Mouse (Mus musculus) spleen, adult 12 weeks (tissue): ENCODE measurements around the gene Tbc1d9b.

Source experiments
- DNase-seq: peaks from one replicate; pipeline ENCODE4 v3.0.0; 2022; ENCODE audit warnings: low spot score

Tbc1d9b gene

DNA sequence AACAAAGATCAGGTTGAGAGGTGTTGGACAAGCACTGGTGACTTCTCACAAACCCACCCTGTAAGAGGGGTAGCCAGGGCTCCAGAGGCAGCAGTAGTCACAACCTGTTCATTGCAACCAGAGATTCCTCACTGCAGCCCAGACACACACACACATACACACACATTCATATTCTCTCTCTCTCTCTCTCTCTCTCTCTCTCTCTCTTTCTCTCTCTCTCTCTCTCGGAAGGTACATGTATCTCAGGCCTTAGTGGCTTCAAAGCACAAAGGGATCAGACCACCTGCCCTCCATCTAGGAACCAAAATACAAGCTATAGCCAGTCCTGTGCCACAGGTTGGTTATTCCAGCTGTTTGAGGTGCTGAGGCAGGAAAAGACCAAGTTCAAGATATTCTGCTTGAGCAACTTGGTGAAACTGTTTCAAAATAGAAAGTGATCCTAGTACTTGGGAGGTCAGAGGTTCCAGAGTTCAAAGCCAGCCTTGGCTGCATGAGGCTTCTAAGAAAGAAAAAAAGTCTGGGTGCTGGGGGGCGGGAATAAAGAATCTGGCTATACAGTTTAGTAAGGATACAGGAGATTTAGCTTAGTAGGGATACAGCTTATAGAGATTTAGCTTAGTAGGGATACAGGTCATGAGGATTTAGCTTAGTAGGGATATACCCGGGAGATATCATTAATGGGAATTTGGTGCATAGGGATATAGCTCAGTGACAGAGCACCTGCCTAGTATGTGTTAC lies 80.3 kb downstream of the Tbc1d9b start:
- DNase-seq = no peak

DNA sequence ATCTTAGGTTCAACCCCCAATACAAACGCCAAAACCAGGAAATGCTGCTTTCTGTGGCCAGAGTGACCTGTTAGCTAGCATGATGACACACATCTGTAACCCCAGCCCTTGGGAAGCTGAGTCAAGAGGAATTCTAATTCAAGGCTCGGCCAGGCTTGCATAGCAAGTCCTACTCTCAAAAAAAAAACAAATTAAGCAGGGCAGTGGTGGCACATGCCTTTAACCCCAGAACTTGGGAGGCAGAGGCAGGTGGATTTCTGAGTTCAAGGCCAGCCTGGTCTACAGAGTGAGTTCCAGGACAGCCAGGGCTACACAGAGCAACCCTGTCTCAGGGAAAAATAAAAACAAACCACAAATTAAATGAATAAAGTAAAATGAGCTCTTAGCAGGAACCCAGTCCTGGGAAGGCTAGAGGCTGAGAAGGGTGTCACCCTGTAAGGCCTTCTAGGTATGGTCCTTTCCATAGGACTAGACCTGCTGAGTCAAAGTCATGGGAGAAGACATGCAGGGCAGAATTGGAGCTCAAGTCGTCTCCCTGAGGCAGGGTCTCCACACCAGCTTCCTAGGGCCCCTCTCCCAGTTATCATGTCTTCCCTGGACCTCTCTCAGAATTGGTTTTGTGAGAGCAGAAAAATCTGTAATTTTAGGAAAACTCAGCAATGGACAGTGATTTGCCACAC lies 81.0 kb downstream of the Tbc1d9b start:
- DNase-seq = no peak

DNA sequence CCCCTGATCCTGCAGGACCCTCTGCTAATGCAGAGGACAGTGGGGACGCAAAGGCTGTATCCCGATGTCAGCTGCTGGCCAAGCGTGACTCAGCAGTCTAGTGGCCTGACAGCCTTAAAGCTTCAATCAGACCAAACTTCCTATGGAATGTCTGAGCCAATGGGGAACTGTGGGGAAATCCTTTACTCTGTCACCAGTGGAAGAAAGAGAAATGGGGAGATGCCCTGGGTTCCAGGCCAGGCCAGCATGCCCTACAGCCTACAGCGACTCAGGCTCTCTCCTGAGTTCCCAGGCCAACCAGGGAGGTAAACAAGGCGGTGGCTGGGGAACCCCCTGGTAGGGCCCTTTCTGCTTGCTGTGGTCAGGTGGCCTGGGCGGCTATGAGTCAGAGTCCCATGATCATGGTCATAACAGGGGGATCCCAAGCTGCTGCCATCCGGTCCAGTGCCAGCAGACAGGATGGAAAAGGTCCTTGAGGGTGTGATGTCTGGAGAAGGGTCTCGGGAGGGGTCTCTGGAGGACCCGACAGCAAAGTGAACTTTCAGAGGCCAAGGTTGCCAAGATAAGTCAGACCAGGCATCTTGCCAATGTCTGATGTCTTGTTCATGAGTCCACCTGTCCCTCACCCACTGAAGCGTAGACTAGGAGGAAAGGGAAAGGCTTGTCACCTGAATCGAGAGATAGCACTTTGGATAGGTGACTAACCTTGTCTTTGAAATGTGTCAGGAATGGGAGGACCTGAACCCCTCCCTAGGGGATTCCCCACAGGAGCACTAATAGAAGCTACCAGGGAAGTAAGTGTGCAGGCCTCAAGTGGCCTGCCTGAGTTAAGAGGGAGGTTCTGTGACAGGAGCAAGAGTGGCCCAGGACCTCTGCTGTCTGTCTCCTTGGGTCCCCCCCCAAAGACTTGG lies 81.9 kb downstream of the Tbc1d9b start:
- DNase-seq = no peak

DNA sequence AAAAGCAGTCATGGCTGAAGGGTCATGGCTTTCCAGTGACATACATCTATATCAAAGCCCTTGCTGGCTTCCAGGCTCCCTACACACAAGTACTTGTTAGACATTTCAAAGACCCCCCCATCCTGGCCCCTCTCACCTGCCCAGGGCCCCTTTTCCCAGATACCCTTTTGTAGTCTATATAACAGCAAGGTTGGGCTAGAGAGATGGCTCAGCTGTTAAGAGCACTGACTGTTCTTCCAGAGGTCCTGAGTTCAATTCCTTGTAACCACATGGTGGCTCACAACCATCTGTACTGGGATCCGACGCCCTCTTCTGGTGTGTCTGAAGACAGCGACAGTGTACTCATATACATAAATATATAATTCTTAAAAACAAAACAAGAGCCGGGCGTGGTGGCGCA lies 83.4 kb downstream of the Tbc1d9b start:
- no peak for DNase-seq

DNA sequence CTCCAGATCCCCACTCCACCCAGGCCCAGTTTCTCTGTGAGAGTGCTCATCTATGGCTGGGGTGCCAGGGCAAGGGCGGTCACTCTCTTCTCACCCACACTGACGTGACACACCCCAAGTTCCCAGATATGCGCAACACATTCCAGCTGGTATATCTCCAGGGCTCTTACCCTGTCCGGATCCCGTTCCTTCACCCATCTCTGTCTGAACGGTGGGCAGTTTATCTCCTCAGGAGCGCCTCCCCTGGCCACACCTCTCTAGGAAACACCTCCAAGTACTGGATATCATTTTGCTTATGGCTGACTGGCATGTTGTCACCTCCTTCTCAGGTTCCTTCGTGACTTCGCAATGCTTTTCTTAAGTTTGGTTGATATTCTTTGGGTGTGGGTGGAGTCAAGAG lies 84.4 kb downstream of the Tbc1d9b start:
- no peak for DNase-seq

DNA sequence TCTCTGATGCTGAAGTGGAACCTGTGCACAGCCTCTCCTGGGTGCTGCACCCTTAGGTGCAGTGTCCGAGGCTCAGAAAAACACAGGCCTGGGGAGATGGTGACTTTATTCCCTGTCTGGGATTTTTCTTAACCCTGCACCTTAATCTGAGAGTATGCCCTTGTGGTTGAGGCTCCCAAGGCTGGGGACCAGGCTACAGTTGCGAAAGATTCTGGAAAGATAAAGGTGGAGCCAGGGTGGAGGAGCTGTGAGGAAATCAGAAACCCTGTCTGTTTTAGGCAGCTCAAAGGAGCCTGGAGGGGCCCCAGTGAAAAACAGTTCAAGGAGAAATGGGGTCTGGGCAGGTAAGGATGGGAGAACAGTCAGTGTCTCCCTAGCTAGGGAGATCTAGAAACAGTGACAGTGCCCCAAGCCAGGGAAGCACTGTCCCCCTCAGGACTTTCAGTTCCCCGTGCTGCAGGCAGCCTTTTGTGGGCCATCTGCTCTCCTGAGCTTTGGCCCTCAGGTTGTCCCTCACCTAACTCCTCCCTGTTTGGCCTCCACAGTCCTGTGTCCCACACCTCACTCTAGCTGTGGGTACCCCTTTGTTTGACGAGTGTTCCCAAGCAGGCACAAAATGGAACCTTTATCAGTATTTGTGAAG lies 85.6 kb downstream of the Tbc1d9b start:
- DNase-seq = no peak

DNA sequence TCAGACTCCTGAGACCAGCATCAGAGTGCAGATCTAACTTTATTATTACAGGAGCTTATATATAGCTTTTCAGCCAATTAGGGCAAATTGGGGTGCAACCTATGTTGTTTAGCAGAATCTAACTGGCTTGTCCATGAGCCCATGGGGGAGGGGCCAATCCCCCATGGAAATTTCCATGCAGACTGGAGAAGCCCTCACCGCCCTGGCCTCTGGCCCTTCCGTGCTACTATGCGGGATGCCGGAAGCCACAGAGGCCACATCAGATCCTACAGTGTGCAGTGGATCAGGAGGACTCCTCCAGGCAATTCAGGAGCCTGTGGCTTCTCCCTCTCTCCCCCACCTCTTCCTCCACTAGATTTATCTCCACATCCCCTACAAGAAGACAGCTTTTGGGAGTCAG lies 86.6 kb downstream of the Tbc1d9b start:
- DNase-seq = no peak

DNA sequence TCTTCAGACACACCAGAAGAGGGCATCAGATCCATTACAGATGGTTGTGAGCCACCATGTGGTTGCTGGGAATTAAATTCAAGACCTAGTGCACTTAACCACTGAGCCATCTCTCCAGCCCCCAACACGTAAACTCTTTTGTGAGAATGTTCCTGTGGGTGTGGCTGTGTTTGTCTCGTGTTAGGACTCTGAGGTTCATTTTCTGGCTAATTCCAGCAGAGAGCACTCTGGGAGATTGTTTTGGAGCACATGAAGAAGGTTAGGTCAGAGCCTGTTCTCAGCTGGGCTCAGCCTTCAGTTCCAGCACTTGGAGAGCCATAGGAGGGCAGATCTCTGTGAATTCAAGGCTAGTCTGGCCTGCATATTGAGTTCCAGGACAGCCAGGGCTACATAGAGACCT lies 88.6 kb downstream of the Tbc1d9b start:
- DNase-seq = no peak
